Mouse (Mus musculus) natural killer cell, adult 2 months (primary cell): ENCODE results near the gene Actr1b.

Experiments
- DNase-seq, 2 experiments: peaks; one replicate each; pipeline ENCODE4 v3.0.0; 2022; ENCODE audit warnings: low spot score in 2 of 2

Actr1b gene

GRCm38 (mm10) chr1:36656233-36656632 lies 58.0 kb downstream of the Actr1b start:
- no peak for DNase-seq

DNA sequence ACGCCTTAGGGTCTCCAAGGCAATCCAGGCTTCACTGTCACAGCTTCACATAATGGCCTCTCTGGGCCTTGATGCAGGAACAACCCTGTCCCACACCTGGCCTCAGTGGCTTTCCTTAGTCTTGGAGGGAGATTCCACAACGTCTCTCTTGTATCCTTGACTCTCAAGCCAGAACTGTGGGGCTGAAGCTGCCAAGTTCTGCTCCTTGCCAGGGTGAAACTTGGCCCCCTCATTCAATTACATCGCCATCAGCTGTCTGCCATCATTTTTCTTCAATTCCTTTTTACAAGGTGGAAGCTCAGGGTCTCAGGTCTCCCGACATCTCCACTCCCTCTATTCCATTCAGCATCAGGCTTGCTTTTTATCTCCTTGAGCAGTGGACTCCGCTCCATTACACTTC lies 59.2 kb downstream of the Actr1b start:
- DNase-seq = no peak
